Mouse (Mus musculus): ENCODE measurements at regions not wholly inside any gene's neighbourhood (a gene's known extent, or its start where the extent isn't known, plus 50 kb on each side); places are given as distances from the start of the nearest gene placed in this dataset.
A peak's percentile ranks its signal among the peaks of the same experiment; 100 is the strongest.

DNA sequence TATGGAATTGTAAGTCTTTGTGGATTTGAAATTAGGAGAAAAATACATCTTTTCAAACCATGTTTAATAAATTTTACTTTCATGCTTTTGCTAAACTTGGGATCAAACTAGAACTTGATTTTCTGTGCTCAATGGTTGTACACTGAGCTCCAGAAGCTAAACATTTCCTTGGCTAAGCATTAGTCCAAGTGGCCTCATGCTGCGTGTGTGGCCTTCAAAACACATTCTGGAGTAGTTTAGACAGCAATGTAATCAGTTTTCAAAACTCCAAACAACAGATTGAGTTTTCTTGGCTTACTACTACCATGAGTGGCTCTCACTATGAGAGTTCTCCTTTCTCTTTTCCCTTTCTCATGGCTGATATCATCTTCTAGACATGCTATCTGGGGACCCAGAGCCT is 112.7 kb upstream of the Igsf10 start:
- Histone ChIP-seq H3K4me2 (no peak overlapping the region), H3K4me1 (replicated peaks) (no peaks in the 10 kb centered on the region), H3K36me3 (no peaks in the 10 kb centered on the region), H3K4me3 (replicated peaks) (no peak overlapping the region), H3K9me3 (no peaks in the 10 kb centered on the region), H3K27ac (no peak overlapping the region), H3K27me3 (no peaks in the 10 kb centered on the region), H3K9ac (replicated peaks) (no peak overlapping the region)
- ATAC-seq (ENCODE audit: insufficient number of reproducible peaks, insufficient read depth, low FRiP score, low TSS enrichment, low read depth) = no peak
- 88% methylated on average over 1 of the region's 1 CpGs for WGBS

DNA sequence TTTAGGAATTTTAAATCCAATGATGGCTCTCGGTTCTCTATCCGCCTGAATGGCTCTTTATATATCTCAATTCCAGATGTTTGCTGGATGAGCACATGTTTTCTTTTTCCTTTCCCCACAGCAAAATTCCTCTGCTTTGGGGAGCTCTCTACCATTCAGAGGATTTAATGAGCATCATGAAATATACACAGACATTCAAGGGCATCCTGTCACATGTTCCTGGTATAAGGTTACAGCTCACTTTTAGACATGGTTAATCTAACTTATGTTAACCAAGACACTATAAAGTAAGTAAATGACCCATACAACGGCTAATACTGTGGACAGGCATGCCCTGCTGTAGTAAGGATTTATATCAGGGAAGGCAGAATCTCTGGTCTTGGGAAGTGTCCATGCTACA is 106.9 kb upstream of the Igsf10 start:
- peak; percentile 37; the same call in 1 of the 2 replicates for ATAC-seq (ENCODE audit: insufficient number of reproducible peaks, insufficient read depth, low FRiP score, low TSS enrichment, low read depth)
- Histone ChIP-seq H3K9me3 (no peaks in the 10 kb centered on the region), H3K27ac (peak overlapping the region; percentile 62; the same call in 1 of the 2 replicates), H3K9ac (replicated peaks) (no peak overlapping the region), H3K36me3 (no peaks in the 10 kb centered on the region), H3K4me2 (no peak overlapping the region), H3K4me1 (replicated peaks) (peaks cover 6% of the 10 kb centered on the region), H3K27me3 (no peaks in the 10 kb centered on the region), H3K4me3 (replicated peaks) (no peak overlapping the region)
- 16% methylated on average over 3 of the region's 3 CpGs for WGBS

GRCm38 (mm10) chr3:59423621-59424020 is 79.4 kb upstream of the Igsf10 start:
- Histone ChIP-seq H3K9ac (replicated peaks) (no peak overlapping the region), H3K9me3 (peaks cover 4% of the 10 kb centered on the region; the same call in 1 of the 2 replicates), H3K27ac (no peak overlapping the region), H3K4me1 (replicated peaks) (no peaks in the 10 kb centered on the region), H3K4me2 (no peak overlapping the region), H3K27me3 (no peaks in the 10 kb centered on the region), H3K4me3 (replicated peaks) (no peak overlapping the region), H3K36me3 (no peaks in the 10 kb centered on the region)
- no peak for ATAC-seq (ENCODE audit: insufficient number of reproducible peaks, insufficient read depth, low FRiP score, low TSS enrichment, low read depth)
- 92% methylated on average over 2 of the region's 2 CpGs for WGBS

GRCm38 (mm10) chr3:59409131-59409530 is 64.9 kb upstream of the Igsf10 start:
- H3K36me3 ChIP-seq = no peaks in the 10 kb centered on the region
- H3K9me3 ChIP-seq = no peaks in the 10 kb centered on the region
- H3K9ac ChIP-seq (replicated peaks) = no peak overlapping the region
- no peak overlapping the region for H3K4me2 ChIP-seq
- 90% methylated on average over 1 of the region's 1 CpGs for WGBS
- no peak overlapping the region for H3K27ac ChIP-seq
- H3K27me3 ChIP-seq = no peaks in the 10 kb centered on the region
- H3K4me3 ChIP-seq (replicated peaks) = no peak overlapping the region
- ATAC-seq (ENCODE audit: insufficient number of reproducible peaks, insufficient read depth, low FRiP score, low TSS enrichment, low read depth) = no peak
- H3K4me1 ChIP-seq (replicated peaks) = no peaks in the 10 kb centered on the region

DNA sequence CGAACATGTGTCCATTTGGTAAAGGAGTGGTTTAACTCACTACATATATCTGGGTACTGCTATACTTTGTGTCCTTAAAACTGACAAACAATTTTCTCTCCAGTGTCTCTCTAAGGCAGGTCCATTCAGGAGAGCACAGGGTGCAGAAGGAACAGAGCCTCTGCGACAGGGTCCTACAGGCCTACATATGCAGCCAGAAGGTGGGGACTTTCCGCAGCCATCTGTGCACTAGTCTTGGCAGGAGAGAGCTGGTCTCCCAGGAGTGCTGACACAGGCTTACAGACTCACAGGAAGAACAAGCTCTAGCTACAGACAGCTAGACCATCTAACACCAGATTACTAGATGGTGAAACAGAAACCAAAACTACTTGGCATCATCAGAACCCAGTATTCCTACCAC is 61.8 kb upstream of the Igsf10 start:
- H3K36me3 ChIP-seq = no peaks in the 10 kb centered on the region
- no peak overlapping the region for H3K4me3 ChIP-seq (replicated peaks)
- no peaks in the 10 kb centered on the region for H3K9me3 ChIP-seq
- no peak overlapping the region for H3K4me2 ChIP-seq
- no peak overlapping the region for H3K27ac ChIP-seq
- no peak for ATAC-seq (ENCODE audit: insufficient number of reproducible peaks, insufficient read depth, low FRiP score, low TSS enrichment, low read depth)
- no peak overlapping the region for H3K9ac ChIP-seq (replicated peaks)
- no peaks in the 10 kb centered on the region for H3K4me1 ChIP-seq (replicated peaks)
- WGBS = 89% methylated on average over 3 of the region's 3 CpGs
- H3K27me3 ChIP-seq = no peaks in the 10 kb centered on the region

DNA sequence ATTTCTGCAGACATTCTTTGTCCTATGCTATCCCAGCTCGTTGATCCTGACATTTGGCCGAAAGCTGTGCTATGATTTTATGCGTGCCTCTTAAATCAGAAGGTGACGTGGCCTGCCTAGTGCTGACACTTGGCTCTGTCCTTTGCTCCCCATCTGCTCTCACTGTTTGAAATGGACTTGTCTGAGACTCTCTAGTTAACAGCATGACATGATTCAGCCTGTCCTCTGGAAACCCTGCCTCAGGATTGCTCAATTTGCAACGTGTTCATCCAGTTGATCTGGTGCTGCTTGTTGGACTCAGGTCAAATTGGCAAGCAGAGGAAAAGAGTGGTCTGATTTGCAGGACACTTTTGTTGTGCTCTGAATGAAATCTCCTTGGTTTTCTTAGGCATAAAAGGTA is 57.7 kb upstream of the Igsf10 start:
- Histone ChIP-seq H3K36me3 (no peaks in the 10 kb centered on the region), H3K4me3 (replicated peaks) (no peak overlapping the region), H3K9me3 (no peaks in the 10 kb centered on the region), H3K9ac (replicated peaks) (no peak overlapping the region), H3K4me2 (no peak overlapping the region), H3K4me1 (replicated peaks) (no peaks in the 10 kb centered on the region), H3K27me3 (no peaks in the 10 kb centered on the region), H3K27ac (no peak overlapping the region)
- 64% methylated on average over 5 of the region's 5 CpGs for WGBS
- ATAC-seq (ENCODE audit: insufficient number of reproducible peaks, insufficient read depth, low FRiP score, low TSS enrichment, low read depth) = no peak

- Histone ChIP-seq H3K9ac (replicated peaks) (no peak overlapping the region), H3K9me3 (no peaks in the 10 kb centered on the region), H3K4me3 (replicated peaks) (no peak overlapping the region), H3K4me1 (replicated peaks) (no peaks in the 10 kb centered on the region), H3K27me3 (no peaks in the 10 kb centered on the region), H3K27ac (no peak overlapping the region), H3K4me2 (no peak overlapping the region), H3K36me3 (no peaks in the 10 kb centered on the region)
- ATAC-seq (ENCODE audit: insufficient number of reproducible peaks, insufficient read depth, low FRiP score, low TSS enrichment, low read depth) = no peak
- WGBS = 83% methylated on average over 4 of the region's 4 CpGs
Observed at GRCm38 (mm10) chr3:59401425-59401824, 57.2 kb upstream of the Igsf10 start.
